Mouse (Mus musculus) hindbrain, embryonic 15.5 days (tissue): ENCODE measurements around the gene Olfr694. TPM values are rescaled to one million over a fixed set of nuclear protein-coding genes. Genes with fewer than 3 reads are reported as not detected.
"Not testable (repeated sequence)": the region's sequence is repeated elsewhere in the genome, so short reads cannot be mapped to it uniquely, and the experiment has no call there.

ENCODE experiments used
- ATAC-seq: fragments of 200-750 bp; cut with Nextera tagmentation; 2 replicates; pipeline ENCODE4 v1.8.0; 2017; ENCODE audit warnings: low read depth, moderate number of reproducible peaks, moderate TSS enrichment; ENCODE audit not compliant: low FRiP score
- H3K27ac ChIP-seq: fragments of 300-500 bp; sonication (generic); replicated peaks from 2 replicates; pipeline ENCODE4 v1.5.1; 2015; ENCODE audit warnings: mild to moderate bottlenecking, inconsistent platforms
- H3K27me3 ChIP-seq: fragments of 300-500 bp; sonication (generic); 2 replicates; pipeline ENCODE4 v1.6.1; 2015; ENCODE audit warnings: control low read depth, inconsistent platforms
- H3K36me3 ChIP-seq: fragments of 300-500 bp; sonication (generic); 2 replicates; pipeline ENCODE4 v1.6.1; 2015; ENCODE audit warnings: control low read depth, inconsistent platforms
- H3K4me1 ChIP-seq: fragments of 300-500 bp; sonication (generic); replicated peaks from 2 replicates; pipeline ENCODE4 v1.6.1; 2015; ENCODE audit warnings: control low read depth, inconsistent platforms
- H3K4me2 ChIP-seq: fragments of 300-500 bp; sonication (generic); 2 replicates; pipeline ENCODE4 v1.6.1; 2015; ENCODE audit warnings: moderate library complexity, mild to moderate bottlenecking, inconsistent platforms
- H3K4me3 ChIP-seq: fragments of 300-500 bp; sonication (generic); 2 replicates; pipeline ENCODE4 v1.5.1; 2015; ENCODE audit warnings: mild to moderate bottlenecking, inconsistent platforms
- H3K9ac ChIP-seq: fragments of 300-500 bp; sonication (generic); 2 replicates; pipeline ENCODE4 v1.6.1; 2015; ENCODE audit warnings: inconsistent platforms
- H3K9me3 ChIP-seq: fragments of 300-500 bp; sonication (generic); 2 replicates; pipeline ENCODE4 v1.6.1; 2016; ENCODE audit warnings: control low read depth, inconsistent platforms
- WGBS: fragments of 180-500 bp; shearing (Covaris S2); methylation state at CpG from one replicate; pipeline ENCODE4 v1.1.7; 2015; 5-methylcytosine and 5-hydroxymethylcytosine counted together
- polyA plus RNA-seq: library from polyadenylated mRNA; unstranded; fragments of >200 nt; fragmentation: Nextera tagmentation; extraction: Ambion mirVana; gene quantifications from 2 replicates; pipeline ENCODE4 v1.2.1, GENCODE M21; 2015

The Olfr694 gene
- polyA plus RNA-seq, result not detected in 2 replicates

- no peak for ATAC-seq
- no peak within 1 kb of the TSS for H3K4me2 ChIP-seq
- H3K27me3 ChIP-seq, result no peaks in the 10 kb centered on the region
- no peaks in the 10 kb centered on the region for H3K4me1 ChIP-seq
- H3K27ac ChIP-seq, result no peak within 1 kb of the TSS
- 92% methylated on average over 1 of the region's 1 CpGs for WGBS
- H3K9me3 ChIP-seq, result no peaks in the 10 kb centered on the region
- no peaks in the 10 kb centered on the region for H3K36me3 ChIP-seq
- no peak within 1 kb of the TSS for H3K9ac ChIP-seq
- no peak within 1 kb of the TSS for H3K4me3 ChIP-seq
Measured at GRCm38 (mm10) chr7:106691714-106692113, at the start of gene Olfr694. TSS of gene Olfr694 (minus strand) at chr7:106691814.

DNA sequence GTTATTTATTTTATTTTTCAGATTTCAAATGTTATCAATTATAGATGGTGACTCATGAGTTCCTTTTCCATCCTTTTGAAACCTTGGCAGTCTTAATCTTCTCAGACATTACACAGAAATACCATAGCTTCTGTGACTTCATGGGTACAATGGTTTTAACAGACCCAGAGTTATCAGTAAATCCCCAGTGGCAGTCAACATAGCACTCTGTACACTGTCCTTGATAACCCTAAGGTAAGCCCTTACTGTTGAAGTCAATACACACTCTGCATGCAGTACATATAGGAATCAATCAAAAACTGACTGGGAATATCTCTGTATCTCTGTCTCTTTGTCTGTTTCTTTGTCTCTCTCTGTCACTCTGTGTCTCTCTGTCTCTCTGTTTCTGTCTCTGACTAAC, 45.4 kb upstream of the Olfr694 start:
- no peak overlapping the region for H3K9ac ChIP-seq
- H3K9me3 ChIP-seq, result no peaks in the 10 kb centered on the region
- H3K36me3 ChIP-seq, result no peaks in the 10 kb centered on the region
- no peak for ATAC-seq
- H3K4me1 ChIP-seq, result no peaks in the 10 kb centered on the region
- no peak overlapping the region for H3K4me2 ChIP-seq
- no peaks in the 10 kb centered on the region for H3K27me3 ChIP-seq
- no peak overlapping the region for H3K27ac ChIP-seq
- no peak overlapping the region for H3K4me3 ChIP-seq

- 75% methylated on average over 2 of the region's 2 CpGs for WGBS
- H3K4me2 ChIP-seq, result no peak overlapping the region
- H3K9ac ChIP-seq, result no peak overlapping the region
- no peak overlapping the region for H3K27ac ChIP-seq
- H3K4me1 ChIP-seq, result no peaks in the 10 kb centered on the region
- H3K27me3 ChIP-seq, result no peaks in the 10 kb centered on the region
- H3K4me3 ChIP-seq, result no peak overlapping the region
- no peaks in the 10 kb centered on the region for H3K36me3 ChIP-seq
- H3K9me3 ChIP-seq, result no peaks in the 10 kb centered on the region
- ATAC-seq, result no peak
Measured at GRCm38 (mm10) chr7:106733717-106734116, 42.1 kb upstream of the Olfr694 start.

DNA sequence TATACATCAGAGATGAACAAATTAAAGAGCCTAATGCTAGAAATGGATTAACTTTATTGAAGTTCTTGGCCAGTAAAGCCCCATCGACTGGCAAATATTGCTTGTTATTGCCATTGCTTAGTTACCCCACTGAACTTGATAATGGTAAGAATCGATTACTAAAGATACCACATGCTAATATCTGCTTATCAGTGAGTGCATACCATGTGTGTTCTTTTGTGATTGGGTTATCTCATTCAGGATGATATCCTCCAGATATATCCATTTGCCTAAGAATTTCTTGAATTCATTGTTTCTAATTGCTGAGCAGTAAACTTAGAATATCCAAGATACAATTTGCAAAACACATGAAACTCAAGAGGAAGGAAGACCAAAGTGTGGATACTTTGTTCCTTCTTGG, 34.0 kb upstream of the Olfr694 start:
- H3K4me2 ChIP-seq, H3K36me3 ChIP-seq, H3K9ac ChIP-seq, H3K27me3 ChIP-seq, H3K4me3 ChIP-seq, ATAC-seq, H3K9me3 ChIP-seq, H3K27ac ChIP-seq, H3K4me1 ChIP-seq: not testable (repeated sequence)
- 93% methylated on average over 2 of the region's 2 CpGs for WGBS

DNA sequence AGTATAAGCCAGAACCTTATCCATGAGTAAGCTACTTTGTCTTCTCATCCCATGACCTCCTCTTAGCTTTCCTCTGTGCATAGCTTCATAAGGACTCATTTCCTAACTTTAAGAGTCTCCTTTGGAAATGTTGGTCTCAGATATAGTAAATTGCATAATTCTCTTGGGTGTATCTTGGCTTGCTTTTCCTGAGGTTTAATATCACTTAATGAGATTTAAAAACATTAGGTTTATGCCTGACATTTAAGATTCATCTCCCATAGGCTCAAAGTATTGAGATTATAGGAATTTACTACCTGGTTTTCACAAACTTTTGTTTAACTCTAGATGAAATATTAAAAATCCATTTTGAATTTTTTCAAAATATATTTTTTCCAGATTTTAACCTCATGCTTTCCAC, 24.7 kb upstream of the Olfr694 start, which contains the start of gene Olfr695:
Gene Olfr695, minus strand, starts transcription at position 101 of the 400 bp plus-strand sequence.
- H3K4me2 ChIP-seq, result no peak within 1 kb of the TSS
- no peak for ATAC-seq
- H3K9me3 ChIP-seq, result no peaks in the 10 kb centered on the region
- H3K27ac ChIP-seq, result no peak within 1 kb of the TSS
- no peak within 1 kb of the TSS for H3K4me3 ChIP-seq
- no peaks in the 10 kb centered on the region for H3K27me3 ChIP-seq
- H3K36me3 ChIP-seq, result no peaks in the 10 kb centered on the region
- no peaks in the 10 kb centered on the region for H3K4me1 ChIP-seq
- H3K9ac ChIP-seq, result no peak within 1 kb of the TSS

DNA sequence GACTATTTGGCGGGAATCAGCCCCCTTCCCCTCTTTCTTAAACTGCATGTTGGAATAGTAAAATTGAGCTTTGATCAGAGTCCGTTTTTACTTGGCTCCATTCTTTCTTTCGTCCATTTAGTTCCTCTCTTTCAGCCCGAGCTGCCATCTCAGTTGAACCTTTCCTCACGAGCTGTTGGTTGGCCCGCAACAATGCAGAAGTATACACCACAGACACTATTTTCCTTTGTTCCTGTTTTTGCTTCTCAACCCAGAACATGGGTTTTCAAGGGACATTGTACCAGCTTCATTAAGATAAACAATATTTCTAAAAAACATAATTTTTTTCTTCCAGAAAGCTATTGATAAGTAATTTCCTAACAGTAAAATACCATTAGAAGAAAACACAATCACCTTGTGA, 19.8 kb upstream of the Olfr694 start:
- no peaks in the 10 kb centered on the region for H3K9me3 ChIP-seq
- no peak for ATAC-seq
- H3K27ac ChIP-seq, result no peak overlapping the region
- H3K27me3 ChIP-seq, result no peaks in the 10 kb centered on the region
- 90% methylated on average over 6 of the region's 6 CpGs for WGBS
- no peak overlapping the region for H3K9ac ChIP-seq
- H3K4me2 ChIP-seq, result no peak overlapping the region
- H3K4me1 ChIP-seq, result no peaks in the 10 kb centered on the region
- no peak overlapping the region for H3K4me3 ChIP-seq
- no peaks in the 10 kb centered on the region for H3K36me3 ChIP-seq

- not testable (repeated sequence) for ATAC-seq, H3K9me3 ChIP-seq, H3K4me3 ChIP-seq, H3K4me2 ChIP-seq, H3K27me3 ChIP-seq, H3K36me3 ChIP-seq, H3K4me1 ChIP-seq, H3K9ac ChIP-seq, H3K27ac ChIP-seq
- 90% methylated on average over 10 of the region's 10 CpGs for WGBS
Measured at GRCm38 (mm10) chr7:106707705-106708104, 16.1 kb upstream of the Olfr694 start.

DNA sequence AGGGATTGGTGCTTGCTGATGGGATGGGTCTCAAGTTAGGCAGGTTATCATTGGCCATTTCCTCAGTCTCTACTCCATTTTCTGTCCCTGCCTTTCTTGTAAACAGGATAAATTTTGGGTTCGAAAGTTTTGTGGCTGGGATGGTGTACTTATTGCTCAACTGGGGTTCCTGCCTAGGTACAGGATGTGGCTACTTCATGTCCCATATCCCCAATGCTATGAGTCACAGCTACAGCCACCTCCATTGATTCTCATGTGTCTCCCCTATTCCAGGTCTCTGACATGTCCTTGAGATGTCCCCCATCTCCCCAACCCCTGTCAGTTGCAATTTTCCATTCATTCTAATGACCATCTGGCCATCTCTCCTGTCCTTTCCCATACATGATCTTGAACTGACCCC, 5.3 kb upstream of the Olfr694 start:
- H3K9me3 ChIP-seq, result no peaks in the 10 kb centered on the region
- no peak for ATAC-seq
- H3K9ac ChIP-seq, result no peak overlapping the region
- no peaks in the 10 kb centered on the region for H3K36me3 ChIP-seq
- WGBS, result 79% methylated on average over 1 of the region's 1 CpGs
- no peak overlapping the region for H3K27ac ChIP-seq
- H3K27me3 ChIP-seq, result no peaks in the 10 kb centered on the region
- no peak overlapping the region for H3K4me2 ChIP-seq
- no peak overlapping the region for H3K4me3 ChIP-seq
- no peaks in the 10 kb centered on the region for H3K4me1 ChIP-seq

DNA sequence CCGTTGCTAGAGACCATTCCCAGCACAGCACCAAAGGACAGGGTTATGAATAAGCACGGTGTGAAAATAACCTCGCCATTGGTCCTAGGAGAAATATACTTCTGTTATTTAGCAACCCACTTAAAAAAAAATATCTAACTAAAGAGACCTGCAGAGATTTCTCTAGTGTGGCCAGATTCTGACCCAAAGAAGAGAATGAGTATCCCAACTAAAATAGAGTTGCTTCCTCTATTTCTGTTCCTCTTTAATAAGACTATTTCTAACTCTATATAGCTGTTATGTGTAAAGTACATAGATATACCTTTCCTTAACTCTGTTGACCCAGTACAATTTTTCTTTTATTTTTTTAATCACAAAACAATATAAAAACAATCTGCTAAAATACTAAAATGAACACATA, 1.4 kb upstream of the Olfr694 start:
- Histone ChIP-seq H3K36me3 (no peaks in the 10 kb centered on the region), H3K4me3 (no peak overlapping the region), H3K27me3 (no peaks in the 10 kb centered on the region), H3K4me2 (no peak overlapping the region), H3K9me3 (no peaks in the 10 kb centered on the region), H3K27ac (no peak overlapping the region), H3K9ac (no peak overlapping the region), H3K4me1 (no peaks in the 10 kb centered on the region)
- ATAC-seq, result no peak
- 85% methylated on average over 3 of the region's 3 CpGs for WGBS

GRCm38 (mm10) chr7:106685382-106685781, 6.2 kb downstream of the Olfr694 start:
- no peaks in the 10 kb centered on the region for H3K27me3 ChIP-seq
- H3K36me3 ChIP-seq, result no peaks in the 10 kb centered on the region
- no peak overlapping the region for H3K4me3 ChIP-seq
- 88% methylated on average over 2 of the region's 2 CpGs for WGBS
- no peak for ATAC-seq
- H3K4me2 ChIP-seq, result no peak overlapping the region
- no peak overlapping the region for H3K9ac ChIP-seq
- no peaks in the 10 kb centered on the region for H3K4me1 ChIP-seq
- no peaks in the 10 kb centered on the region for H3K9me3 ChIP-seq
- no peak overlapping the region for H3K27ac ChIP-seq

DNA sequence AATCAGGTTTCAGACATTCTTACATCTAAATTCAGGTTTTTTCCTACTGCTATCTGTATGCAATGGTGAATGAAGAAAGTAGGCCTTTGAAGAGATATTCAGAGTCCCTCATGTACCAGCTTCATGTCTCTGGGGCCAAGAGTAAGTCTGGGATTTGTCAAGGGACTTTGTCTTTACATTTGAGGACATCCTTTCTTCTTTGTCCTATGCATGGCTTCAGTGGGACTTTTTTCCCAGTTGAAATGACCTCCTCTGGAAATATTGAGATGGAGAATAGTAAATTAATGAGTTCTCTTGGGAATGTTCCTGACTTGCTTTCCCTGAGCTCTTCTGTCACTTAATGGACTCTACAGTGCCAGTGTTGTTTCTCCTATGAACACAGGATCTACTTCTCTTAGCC, 11.1 kb downstream of the Olfr694 start, which contains the start of gene Olfr693:
Gene Olfr693, minus strand, starts transcription at position 101 of the 400 bp plus-strand sequence.
- no peak within 1 kb of the TSS for H3K27ac ChIP-seq
- no peaks in the 10 kb centered on the region for H3K4me1 ChIP-seq

DNA sequence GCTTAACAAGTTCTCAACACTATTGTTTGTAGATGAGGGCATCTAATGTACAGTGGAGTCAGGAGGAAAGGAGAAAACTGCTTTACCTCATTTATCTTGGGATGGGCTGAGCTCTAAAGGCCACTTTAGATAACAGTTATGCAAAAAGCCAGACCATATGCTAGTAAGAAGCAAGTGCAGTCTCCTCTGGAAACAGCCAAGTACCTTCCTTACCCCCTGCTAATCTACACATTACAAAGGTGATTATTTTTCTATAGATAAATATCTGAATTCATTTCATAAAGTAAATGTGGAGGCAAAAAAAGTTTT, 39.3 kb downstream of the Olfr694 start:
- H3K36me3 ChIP-seq, result no peaks in the 10 kb centered on the region
- no peaks in the 10 kb centered on the region for H3K9me3 ChIP-seq
- no peak overlapping the region for H3K4me3 ChIP-seq
- H3K27me3 ChIP-seq, result no peaks in the 10 kb centered on the region
- no peak for ATAC-seq
- H3K4me2 ChIP-seq, result no peak overlapping the region
- H3K27ac ChIP-seq, result no peak overlapping the region
- H3K4me1 ChIP-seq, result no peaks in the 10 kb centered on the region
- H3K9ac ChIP-seq, result no peak overlapping the region

More for the DNA sequence above, 11.1 kb downstream of the Olfr694 start, which contains the start of gene Olfr693:
- no peak for ATAC-seq
- H3K4me2 ChIP-seq, result no peak within 1 kb of the TSS
- H3K4me3 ChIP-seq, result no peak within 1 kb of the TSS
- H3K9me3 ChIP-seq, result no peaks in the 10 kb centered on the region
- H3K9ac ChIP-seq, result no peak within 1 kb of the TSS
- no peaks in the 10 kb centered on the region for H3K36me3 ChIP-seq
- H3K27me3 ChIP-seq, result no peaks in the 10 kb centered on the region

- H3K4me3 ChIP-seq, result no peak overlapping the region
Measured at GRCm38 (mm10) chr7:106651555-106652343, 39.9 kb downstream of the Olfr694 start.

More at GRCm38 (mm10) chr7:106651555-106652343, 39.9 kb downstream of the Olfr694 start:
- Histone ChIP-seq H3K27ac (no peak overlapping the region), H3K4me2 (no peak overlapping the region), H3K9me3 (no peaks in the 10 kb centered on the region), H3K27me3 (no peaks in the 10 kb centered on the region), H3K9ac (no peak overlapping the region), H3K4me1 (no peaks in the 10 kb centered on the region), H3K36me3 (no peaks in the 10 kb centered on the region)
- no peak for ATAC-seq
